Mouse (Mus musculus) erythroblast, embryonic 14.5 days (primary cell): ENCODE data around the gene Azin2.

ENCODE experiments used
- GATA1 ChIP-seq: IDR thresholded peaks from 2 replicates; pipeline ENCODE4 v1.6.1; 2012; ENCODE audit warnings: low read length, inconsistent platforms, mixed read lengths
- TAL1 ChIP-seq: IDR thresholded peaks from 3 replicates; pipeline ENCODE4 v1.6.1; 2012; ENCODE audit warnings: low read length, inconsistent platforms, mixed read lengths

DNA sequence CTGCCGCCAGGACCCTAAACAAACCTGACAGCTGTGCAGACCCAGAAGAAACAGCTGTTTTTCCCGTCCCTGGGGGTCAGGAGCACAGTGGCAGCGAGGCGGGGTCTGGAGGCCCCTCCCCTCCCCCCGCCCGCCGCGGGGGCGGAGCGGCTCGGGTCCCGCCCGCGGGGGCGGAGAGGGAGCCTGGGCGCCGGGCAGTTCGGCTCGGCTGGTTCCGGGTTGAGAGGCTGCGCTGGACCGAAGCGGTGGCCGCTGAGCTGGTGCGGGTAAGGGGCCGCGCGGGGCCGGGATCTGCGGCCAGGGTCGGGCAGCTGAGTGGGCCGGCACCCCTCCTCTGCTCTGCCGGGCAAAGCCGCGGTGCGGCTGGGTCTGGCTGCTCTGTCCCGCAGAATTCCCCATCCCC lies 78.9 kb downstream of the Azin2 start, which contains the start of gene Trim62:
- TF ChIP-seq GATA1, result no peak
- no peak for TF ChIP-seq TAL1
